Mouse (Mus musculus) liver, embryonic 14.5 days (tissue): Measurements from ENCODE around the gene Hopx.

ENCODE experiments used
- CTCF ChIP-seq: IDR thresholded peaks from 2 replicates; pipeline ENCODE4 v1.5.1; 2016; ENCODE audit warnings: antibody characterized with exemption, low read depth, control low read depth
- EP300 ChIP-seq: IDR thresholded peaks from 2 replicates; pipeline ENCODE4 v1.6.1; 2016; ENCODE audit warnings: antibody characterized with exemption, low read depth

GRCm38 (mm10) chr5:77099997-77100380, 14.9 kb downstream of the Hopx start:
- TF ChIP-seq CTCF, result no peak
- no peak for TF ChIP-seq EP300
